Mouse (Mus musculus) lung, postnatal 36 days (tissue): ENCODE data around the gene Mup19.
"Not testable (repeated sequence)": the region's sequence is repeated elsewhere in the genome, so short reads cannot be mapped to it uniquely, and the experiment has no call there.

Experiments
- DNase-seq: peaks from one replicate; pipeline ENCODE4 v3.0.0; 2022; ENCODE audit warnings: mixed read lengths

Gene Mup19

GRCm38 (mm10) chr4:61782169-61782568 lies at the start of gene Mup19:
Gene Mup19 (minus strand): TSS chr4:61782269.
- not testable (repeated sequence) for DNase-seq

GRCm38 (mm10) chr4:61829211-61829610 lies 47.1 kb upstream of the Mup19 start:
- no peak for DNase-seq

- no peak for DNase-seq
Measured at GRCm38 (mm10) chr4:61823185-61823584, 41.1 kb upstream of the Mup19 start.

GRCm38 (mm10) chr4:61822541-61822940 lies 40.5 kb upstream of the Mup19 start:
- DNase-seq, result not testable (repeated sequence)

GRCm38 (mm10) chr4:61815602-61816001 lies 33.5 kb upstream of the Mup19 start:
- DNase-seq, result no peak

GRCm38 (mm10) chr4:61813435-61813834 lies 31.4 kb upstream of the Mup19 start:
- no peak for DNase-seq

- DNase-seq, result peak; percentile 16
Measured at GRCm38 (mm10) chr4:61811193-61811592, 29.1 kb upstream of the Mup19 start.

- not testable (repeated sequence) for DNase-seq
Measured at GRCm38 (mm10) chr4:61808926-61809325, 26.9 kb upstream of the Mup19 start.

- DNase-seq, result not testable (repeated sequence)
Measured at GRCm38 (mm10) chr4:61789699-61790098, 7.6 kb upstream of the Mup19 start.

- DNase-seq, result not testable (repeated sequence)
Measured at GRCm38 (mm10) chr4:61784231-61784630, 2.2 kb upstream of the Mup19 start.
